Mouse (Mus musculus) spleen, postnatal 14 days (tissue): ENCODE data around the gene Nrxn3.

ENCODE experiments used
- DNase-seq, 2 experiments: peaks; one replicate each; pipeline ENCODE4 v3.0.0; 2021 to 2022; ENCODE audit warnings: low spot score in 2 of 2

The Nrxn3 gene

DNA sequence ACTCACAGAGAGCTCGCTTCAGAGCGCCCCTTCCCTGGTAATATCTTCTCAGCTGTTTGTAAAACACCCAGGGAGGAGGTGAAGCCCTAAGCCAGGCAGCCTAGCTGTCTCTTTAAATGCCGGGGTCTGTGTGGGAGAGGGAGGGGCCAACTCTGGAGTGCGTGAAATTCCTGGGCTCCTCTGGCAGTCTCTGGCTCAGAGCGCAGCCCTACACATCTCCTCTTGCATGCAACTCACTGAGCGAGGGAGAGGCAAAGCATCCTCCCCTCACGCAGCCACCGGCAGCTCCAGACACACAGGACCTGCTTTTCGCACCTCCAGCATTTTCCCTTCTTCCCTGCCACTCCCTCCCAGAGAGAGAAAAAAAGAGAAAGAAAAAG, at the start of gene Nrxn3:
Gene Nrxn3, plus strand, starts transcription at position 186 of the 380 bp plus-strand sequence.
- DNase-seq, result no peak

DNA sequence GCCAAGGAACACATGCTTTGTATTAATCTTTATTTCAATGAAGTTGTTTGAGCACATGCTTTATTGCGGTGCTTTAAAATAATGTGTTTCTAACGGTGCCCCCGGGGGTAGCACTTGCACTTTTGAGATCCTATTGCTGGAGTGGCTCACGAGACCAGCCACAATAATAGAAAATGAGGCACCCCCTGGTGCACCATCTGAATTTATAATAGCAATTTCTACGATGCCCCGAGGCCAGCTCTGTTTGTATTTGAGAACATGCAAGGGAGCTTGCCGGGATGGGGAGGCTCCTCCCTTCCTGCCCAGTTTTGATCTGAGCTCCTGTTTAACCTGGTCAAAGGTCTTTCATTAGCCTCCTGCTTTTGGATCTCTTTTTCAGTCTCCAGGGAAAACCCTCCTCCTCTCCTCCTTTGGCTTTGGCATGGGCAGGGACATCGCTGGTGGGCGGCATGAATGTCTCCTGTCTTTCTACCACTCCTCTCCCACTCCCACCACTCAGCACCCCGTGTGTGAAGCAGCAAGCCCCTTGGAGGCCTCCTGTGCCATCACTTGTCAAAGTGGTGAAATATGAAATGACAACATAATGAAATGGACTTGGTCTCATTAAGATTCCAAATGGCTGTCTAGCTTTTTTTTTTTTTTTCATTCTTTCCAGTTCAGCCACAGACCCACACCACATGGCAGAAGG, 18.4 kb upstream of the Nrxn3 start:
- DNase-seq, result no peak

DNA sequence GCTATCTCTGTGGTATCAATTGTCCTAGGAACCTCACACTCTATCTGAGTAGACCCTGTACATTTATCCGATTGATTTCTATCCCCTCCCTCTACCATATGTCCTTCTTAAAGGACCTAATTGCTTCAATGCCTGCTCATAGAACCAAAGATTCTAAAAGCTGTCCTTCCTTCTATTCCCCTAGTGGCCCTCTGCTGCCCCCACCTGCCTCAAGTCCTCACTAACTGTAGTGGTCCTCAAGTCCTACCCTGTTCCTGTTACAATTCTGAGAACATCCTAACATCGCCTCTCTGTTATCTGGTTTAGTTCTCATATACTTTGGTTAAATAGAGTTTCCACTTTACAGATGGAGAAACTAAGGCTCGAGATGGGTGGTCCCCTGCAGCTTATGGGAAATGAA, 16.7 kb upstream of the Nrxn3 start:
- no peak for DNase-seq

DNA sequence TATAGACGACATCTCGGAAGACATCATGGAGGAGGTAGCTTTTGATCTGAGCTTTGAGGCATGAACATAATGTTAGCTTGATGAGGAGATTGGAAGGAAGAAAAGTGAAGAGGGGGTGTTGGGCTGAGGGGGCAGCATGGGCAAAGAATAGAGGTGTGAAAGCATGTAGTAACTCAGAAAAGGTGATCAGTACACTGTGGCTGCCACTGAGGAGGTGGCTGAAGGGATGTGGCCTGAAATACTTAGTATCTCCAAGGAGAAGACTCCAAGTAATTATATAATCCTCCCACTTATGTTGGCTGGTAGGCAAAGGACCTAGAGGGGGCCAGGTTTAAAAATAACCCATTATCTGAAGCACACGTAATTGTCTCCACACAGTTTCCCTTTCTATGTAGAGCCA, 14.9 kb upstream of the Nrxn3 start:
- DNase-seq, result no peak

DNA sequence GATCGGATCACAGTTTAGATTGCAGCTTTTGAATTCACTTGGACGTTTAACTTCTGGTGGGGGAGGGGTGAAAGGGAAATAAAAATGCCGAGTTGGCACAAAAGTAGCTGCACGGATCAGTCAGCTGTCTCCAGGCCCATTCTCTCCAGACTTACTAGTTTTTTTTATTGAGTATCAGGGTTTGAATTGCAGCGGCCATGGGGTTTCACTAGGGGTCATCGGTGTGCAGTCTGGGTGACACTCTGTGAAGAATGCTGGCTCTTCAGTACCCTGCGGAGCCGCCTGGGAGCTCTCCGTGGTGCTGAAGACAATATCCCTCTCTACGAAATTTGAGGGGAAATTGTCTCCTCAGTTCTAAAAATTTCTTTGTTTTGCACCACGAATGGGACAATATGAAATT, 13.5 kb upstream of the Nrxn3 start:
- no peak for DNase-seq

DNA sequence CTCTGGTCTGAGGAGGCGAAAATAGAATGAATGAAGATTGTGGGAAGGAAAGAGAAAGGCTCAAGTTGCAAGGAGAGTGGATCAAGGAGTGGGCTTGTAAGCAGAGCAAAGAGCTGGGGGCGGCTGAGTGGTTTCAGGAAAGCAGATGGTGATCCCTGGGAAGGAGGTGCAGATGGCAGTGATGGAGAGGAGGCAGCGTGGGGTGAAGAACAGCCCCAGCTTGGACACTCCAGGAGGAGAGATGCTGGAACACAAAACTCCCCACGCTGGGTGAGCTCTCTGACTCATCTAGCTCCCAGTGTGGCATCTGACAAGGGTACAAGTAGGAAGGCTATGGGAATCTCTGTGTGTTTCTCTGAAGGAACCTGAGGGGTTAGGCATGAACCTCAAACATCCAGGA, 9.2 kb upstream of the Nrxn3 start:
- DNase-seq, result no peak

DNA sequence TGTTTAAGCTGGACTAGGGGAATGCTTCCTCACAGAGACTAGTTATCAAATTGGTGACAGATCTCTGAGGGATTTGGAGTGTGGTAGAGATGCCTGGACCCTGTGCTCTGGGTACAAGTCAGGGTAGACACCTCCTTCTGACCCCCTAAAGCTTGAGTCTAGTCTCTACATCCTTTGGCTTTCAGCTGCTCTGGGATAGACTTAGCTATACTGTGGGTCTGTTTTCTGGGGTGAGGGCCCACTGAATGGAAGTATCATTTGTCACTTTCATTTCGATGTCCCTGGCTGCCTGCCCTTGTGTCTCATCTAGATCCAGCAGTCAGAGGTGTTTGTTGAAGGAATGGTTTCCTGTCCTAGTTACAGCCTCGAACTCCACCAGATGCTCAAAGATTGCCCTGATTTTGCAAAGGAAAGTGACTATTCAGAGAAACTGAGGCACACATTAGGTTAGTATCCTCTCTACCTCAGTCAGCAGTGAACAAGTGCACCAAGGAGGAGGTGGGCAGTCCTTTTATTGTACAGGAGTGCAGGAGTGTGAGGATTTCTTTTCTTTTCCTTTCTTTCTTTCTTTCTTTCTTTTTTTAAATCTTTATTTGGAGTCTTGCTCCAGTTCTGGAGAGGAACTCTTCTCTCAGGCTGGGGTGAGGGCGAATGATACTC, 515 bp upstream of the Nrxn3 start:
- no peak for DNase-seq

DNA sequence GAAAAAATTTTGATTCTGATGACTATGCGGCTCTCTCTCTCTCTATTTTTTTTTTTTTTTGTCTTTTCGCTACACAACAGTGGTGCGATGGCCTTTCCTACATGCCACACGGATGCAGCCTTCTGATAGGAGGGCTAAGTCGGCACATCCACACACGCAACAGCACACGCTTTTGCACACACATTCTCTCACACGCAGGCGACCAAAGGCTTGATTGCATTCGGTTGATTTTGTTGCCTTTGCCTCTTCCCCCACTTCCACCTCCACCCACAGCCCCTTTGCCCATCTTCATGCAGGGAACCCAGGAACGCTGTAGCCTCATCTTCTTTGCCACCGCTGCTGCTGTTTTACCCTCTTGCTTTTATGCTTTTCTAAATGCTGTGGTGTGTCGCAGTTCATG, 3.6 kb downstream of the Nrxn3 start:
- no peak for DNase-seq

DNA sequence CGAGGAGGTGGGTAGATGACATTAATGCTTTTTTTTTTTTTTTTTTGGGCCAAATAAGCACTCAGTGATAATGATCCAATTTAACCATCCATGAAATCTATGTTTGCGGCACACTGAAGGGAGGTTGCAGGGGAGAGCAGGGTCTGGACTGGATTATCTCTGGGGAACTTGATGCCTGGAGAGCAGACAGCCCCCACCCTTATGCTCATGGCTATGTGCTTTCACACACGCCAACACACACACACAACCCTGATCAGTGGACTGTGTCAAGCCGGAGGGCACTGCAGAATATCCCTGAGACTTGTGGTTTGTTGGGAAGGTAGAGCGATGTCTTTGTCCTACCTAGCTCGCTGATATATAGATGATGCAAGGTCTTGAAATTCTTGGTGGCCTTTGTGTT, 4.1 kb downstream of the Nrxn3 start:
- DNase-seq, result no peak

DNA sequence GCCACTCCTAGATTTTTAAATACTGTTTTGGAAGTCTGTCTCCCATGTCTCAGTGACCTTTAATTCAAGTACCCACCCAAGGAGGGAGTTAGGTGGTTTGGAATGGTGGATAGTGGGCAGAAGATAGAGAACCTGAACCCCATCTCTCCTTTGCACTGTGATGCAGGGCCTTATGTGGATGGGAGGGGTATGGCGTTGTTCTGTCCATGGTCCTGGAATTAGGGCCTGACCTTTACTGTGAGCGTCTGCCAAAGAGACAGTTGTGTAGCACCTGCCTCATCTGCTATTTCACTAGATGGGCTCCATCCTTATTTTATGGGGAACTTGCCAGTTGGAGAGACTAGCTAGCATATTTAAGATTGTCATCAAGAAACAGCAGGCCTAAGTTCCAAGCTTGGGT, 8.0 kb downstream of the Nrxn3 start:
- DNase-seq, result no peak

DNA sequence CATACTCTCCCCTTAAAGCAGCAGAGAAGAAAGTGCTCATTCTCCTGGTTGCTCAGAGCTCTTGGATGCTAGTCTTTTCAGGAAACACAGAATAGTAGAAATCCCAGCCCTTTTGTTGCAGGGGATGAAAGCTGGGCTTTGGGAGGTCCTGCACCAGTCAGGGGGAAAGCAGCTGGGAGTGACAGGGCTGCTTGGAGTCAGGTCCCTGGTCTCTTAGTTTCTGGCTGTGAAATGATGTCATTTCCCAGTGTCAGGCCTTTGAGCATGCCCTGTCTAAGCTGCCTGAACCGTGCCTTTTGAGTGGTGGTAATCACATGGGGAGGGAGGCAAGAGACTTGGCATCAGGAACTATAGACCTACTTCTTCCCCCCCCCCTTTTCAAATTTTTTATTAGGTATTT, 12.4 kb downstream of the Nrxn3 start:
- no peak for DNase-seq

DNA sequence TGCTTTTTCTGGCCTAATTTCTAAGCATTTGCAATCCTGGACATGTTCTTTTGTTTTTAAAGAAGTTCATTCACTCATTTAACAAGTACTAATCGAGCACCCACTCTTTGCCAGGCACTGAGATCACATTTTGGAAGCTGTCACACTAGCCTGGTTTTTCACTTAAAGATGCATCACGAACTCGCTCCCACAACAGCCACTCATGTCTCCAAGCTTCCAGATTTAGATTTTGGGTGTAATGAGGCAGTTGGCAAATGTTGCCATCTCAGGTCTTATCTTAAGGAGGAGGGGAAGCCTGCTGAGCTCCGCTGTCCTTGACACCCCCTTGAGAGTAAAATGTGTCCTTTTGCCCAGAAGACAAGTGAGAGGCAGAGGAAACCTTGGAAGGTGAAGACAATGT, 14.4 kb downstream of the Nrxn3 start:
- DNase-seq, result no peak

DNA sequence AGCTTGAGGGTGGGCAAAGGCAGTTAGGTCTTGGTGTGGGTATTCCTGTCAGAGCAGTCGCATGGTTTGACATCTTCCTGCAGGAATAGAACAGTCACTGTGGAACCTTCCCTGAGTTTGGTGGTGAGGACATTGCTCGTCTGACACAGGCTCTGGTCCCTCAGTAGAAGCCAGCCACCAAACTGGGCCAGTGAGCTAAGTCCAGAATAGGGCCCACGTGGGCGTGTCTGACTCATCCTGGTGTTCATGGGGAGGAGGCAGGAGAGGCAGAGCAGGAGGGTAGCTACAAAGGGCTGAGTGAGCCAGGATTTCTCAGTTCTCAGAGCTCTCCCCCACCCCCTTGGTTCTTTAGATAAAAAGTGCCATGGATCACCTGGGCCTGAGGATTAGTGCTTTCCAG, 15.9 kb downstream of the Nrxn3 start:
- DNase-seq, result no peak

DNA sequence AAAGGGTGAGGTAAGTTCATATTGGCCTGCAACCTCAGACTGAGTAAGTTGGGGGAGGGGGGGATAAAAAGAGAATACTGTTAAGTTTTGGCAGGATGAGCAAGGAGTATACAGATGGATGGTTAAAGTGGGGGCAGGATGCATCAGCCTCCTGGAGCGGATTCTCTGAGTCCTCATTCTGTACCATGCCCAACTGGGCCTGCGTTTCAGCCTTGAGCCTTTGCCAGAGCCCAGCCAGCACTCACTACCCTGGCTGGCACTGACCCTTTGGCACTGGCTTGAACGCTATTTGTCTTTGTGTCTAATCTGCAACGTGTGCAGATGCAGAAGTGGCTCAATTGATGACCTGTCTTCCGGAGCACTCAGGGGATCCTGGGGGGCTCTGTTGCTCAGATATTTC, 24.1 kb downstream of the Nrxn3 start:
- no peak for DNase-seq

DNA sequence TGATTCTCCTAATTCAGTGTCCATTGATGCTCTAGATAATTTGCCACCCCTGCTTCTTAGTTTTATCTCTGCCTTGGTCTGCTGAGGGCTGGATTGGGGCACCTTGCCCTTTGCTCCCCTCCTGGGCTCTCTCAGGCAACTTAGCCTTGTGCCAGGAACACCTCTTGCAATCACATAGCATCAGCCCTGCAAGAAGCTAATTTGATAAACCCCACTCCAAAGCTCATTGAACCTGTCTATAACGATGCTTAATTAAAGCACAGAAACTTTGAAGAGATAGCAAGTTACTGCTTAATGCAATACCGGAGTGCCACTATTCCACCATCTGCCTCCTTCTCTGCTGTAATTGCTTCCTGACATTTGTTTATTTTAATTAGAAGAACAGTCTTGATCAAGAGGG, 42.1 kb downstream of the Nrxn3 start:
- no peak for DNase-seq

DNA sequence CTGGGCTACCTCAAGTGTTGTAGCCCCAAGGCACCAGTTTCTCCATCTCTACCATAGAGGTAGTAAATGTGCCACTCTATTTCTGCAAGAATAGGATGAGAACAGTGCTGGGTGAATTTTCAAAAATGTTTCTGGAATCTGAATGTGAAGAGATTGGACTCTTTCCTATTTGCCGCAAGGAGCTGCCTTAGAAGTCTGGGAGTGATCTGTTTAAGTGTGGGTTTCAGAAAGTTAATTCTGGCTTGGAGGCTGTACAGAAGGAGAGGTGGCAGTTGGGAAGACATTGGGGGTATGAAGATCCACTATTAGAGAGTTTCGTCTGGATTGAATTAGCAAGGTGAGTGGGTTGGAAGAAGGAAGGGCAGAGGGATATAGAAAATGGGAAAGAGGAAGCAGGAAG, 52.0 kb downstream of the Nrxn3 start:
- DNase-seq, result no peak

DNA sequence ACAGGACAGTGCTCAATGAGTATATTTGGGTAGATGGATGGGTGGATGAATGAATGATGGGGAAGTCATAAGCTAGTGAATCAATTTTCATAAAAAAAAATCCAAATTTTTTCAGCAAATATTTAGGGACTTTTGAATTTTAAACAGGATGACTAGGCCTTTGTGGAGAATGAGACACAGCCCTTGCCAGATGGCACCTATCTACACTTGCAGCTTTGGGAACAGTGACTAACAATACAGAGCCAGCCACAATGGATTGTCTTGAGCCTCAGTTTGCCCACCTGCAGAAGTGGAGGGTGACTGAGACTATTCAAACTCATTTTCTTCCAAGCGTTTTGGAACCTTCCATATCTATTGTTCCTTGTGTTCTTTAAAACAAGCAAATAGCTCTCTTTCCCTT, 55.4 kb downstream of the Nrxn3 start:
- no peak for DNase-seq

DNA sequence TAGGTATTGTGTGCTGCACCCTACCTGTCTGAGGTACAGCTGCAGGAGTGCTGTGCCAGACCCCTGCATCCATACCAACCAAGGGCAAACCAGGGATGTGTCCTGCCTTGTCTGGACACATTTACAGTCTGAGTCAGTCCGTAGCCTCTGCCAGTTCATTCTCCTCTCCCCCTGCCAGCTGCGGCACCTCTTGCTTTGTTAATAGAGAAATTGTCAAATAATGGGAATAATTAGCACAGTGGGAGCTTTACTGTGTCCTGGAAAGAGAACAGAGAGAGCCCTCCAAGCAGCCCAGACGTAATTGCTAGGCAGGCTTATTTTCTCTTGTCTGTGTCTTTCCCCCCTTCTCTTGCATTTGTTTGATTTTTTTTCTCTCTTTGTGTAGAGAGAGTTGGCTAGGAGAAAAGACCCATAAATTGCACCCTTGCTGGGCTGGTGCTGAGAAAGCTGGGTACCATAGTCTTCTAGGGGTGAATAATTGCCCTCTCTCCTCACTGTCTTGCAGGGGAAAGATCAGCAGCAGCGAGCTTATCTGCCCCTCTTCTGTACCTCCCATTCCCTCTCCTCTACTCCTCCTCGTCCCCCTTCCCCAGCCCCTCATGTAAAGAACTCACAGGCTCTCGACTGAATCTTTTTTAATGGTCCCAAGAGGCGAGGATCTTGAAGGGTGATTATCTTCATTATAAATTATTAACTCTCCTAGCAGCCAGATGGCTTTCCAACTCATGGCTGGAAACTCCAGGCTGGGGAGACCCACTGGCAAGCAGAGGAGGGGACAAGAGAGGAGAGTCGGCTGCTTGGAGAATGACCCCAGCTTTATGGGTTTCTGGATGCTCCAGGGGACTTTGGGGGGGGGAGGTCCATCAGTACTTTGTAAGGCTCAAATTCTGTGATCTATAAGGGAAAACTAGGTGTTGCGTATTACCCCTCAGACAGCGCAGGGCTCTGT, 61.8 kb downstream of the Nrxn3 start:
- no peak for DNase-seq

DNA sequence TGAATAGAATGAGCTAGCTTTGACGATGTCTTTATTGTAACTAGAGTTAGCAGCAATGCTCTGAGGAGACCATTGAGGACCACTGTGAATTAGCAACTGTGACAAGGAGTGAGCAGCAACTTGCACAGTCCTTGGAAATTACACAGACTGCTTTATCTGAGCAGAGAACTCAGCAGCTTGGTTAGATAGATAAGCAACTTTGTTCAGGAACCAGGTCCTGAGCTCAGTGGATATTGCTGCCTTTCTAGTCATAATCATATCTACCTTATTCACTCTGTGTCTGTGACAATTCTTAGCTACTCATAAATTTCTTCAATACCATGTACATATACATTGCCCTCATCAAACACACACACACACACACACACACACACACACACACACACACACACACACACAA, 70.6 kb downstream of the Nrxn3 start:
- DNase-seq, result no peak

DNA sequence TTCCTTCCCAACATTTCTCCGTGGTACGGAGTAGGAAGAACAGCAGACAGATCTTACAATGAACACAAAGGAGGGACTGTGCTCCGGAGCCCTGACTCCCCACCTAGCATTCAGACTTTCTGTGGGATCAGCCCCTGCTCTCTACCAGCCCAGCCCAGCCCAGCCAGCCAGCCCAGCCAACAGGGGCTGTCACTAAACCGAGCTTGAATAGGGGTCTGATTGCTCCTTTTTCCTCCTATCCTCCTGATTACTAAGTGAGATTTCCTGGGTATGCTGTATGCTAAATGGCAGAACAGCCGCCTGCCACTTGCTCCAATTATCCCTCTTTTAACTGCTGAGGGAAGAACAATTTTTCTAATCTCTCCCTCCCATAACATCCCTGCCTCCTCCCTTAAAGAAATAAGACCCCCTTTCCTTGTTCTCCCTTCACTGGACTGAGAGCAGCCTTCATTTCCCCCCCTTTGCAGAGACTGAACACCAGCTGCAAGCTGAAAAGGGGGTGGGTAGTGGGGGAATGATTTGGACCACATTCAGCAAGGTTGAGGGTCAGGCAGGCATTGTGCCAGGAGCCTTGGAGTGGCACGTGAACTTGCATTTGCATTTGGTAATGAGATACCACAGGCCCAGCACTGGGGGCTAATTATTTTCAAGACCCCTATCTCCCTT, 78.4 kb downstream of the Nrxn3 start:
- no peak for DNase-seq

DNA sequence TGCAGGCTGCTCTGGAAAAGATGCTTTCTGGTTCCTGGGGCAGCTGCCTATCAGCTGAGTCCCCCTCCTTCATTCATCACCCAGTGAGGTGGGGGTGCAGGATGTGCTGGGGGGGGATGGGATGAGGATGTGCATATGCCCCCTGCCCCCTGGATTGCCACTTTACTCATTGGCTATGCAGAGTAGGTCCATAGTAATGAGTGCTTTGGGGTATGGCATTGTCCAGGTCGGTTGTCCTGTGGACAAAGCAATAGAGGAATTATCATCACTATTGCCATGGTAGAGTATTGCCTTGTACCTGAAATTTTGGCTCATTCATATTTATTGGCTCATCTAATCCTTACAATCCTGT, 79.0 kb downstream of the Nrxn3 start:
- no peak for DNase-seq

DNA sequence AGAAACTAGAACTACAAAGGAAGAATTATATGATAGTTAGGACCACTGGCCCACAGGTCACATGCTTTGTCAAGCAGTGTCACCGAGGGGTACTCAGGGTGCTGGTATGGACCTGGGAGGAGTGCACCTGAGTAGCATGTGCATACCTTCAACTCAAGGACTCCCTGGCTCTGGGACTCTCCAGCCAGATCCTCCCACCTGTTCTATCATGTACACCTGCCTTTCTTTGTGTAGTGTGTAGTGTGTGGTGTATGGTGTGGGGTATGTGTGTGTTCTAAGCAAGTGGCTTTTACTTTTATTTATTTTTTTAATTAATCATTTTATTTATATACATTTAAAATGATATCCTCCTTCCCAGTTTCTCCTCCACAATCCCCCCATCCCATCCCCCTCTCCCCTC, 86.3 kb downstream of the Nrxn3 start:
- no peak for DNase-seq
